Mouse (Mus musculus) cerebellum, adult 2 months (tissue): ENCODE measurements around the gene Notch3.

Experiments
- CTCF ChIP-seq: fragments of 200-500 bp; IDR thresholded peaks from 2 replicates; pipeline ENCODE4 v1.5.1; 2011; ENCODE audit warnings: low read depth, mild to moderate bottlenecking, control low read depth, low read length, moderate library complexity, borderline replicate concordance; ENCODE audit not compliant: insufficient read depth
- POLR2A ChIP-seq: fragments of 200-500 bp; IDR thresholded peaks from 2 replicates; pipeline ENCODE4 v1.6.1; 2011; ENCODE audit warnings: low read length, control low read depth, borderline replicate concordance; ENCODE audit not compliant: insufficient read depth

- TF ChIP-seq POLR2A (no peak), CTCF (no peak)
Measured at GRCm38 (mm10) chr17:32074658-32075057, 92.0 kb downstream of the Notch3 start.
